Mouse (Mus musculus): ENCODE results near the gene Chaf1b.

DNA sequence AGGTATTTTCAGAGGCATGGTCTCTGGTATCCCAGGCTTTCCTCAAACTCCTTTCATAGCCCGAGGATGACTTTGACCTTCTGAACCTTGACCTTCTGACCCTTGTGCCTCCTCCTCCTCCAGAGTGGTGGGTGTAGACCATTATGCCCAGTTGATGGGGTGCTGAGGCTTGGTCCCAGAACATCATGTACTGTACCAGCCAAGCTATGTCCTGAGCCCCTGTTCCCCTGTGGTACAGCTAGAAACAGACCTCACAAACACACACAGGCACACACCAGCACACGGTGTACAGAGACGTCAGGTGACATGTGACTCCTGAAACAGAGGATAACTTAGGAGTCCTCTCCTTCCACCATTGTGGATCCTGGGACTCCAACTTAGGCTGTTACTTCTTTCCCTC lies 29.1 kb downstream of the Chaf1b start:
- TF ChIP-seq POLR2A (IDR thresholded peaks at IDR 0.05; ENCODE audit: low read depth, low read length) (no peak), CTCF (IDR thresholded peaks at IDR 0.05; ENCODE audit: extremely low read depth, insufficient read length, insufficient replicate concordance, low read depth, low read length) (no peak)
